ENCODE assay signal across 8 mouse cellular contexts in genomic region chr5:125518640-125519039, GRCm38 (mm10). TPM values are rescaled to one million over a fixed set of nuclear protein-coding genes. Genes with fewer than 3 reads are reported as not detected.
DNase-seq lines count a peak whose midpoint lies in the region; ATAC-seq and TF ChIP-seq lines count a peak whose summit lies in the region.
"Had no signal": no experiment of that assay in that cellular context is flagged by ENCODE, and none has a peak within 500 bp of the region (broad histone marks: within the 10 kb centered on the region; RNA-seq: fewer than 3 reads in every experiment).

No protein-coding gene starts in this region.

- no peaks in the 10 kb centered on the region for H3K4me1 ChIP-seq in intestine, postnatal 0 days (replicated peaks; ENCODE audit: control insufficient read depth, insufficient read depth, low read length)
- H3K4me1 ChIP-seq in intestine, embryonic 15.5 days (replicated peaks), result no peaks in the 10 kb centered on the region
- H3K4me1 ChIP-seq in E14TG2a.4 (replicated peaks; ENCODE audit: low read depth, low read length), result peaks cover 70% of the 10 kb centered on the region

- no peak overlapping the region for H3K9ac ChIP-seq in intestine, postnatal 0 days (ENCODE audit: low read depth, low read length)
- H3K9ac ChIP-seq in intestine, embryonic 15.5 days, result no peak overlapping the region
- H3K9ac ChIP-seq: midbrain, embryonic 12.5 days had no signal

- no peaks in the 10 kb centered on the region for H3K9me3 ChIP-seq in intestine, postnatal 0 days (ENCODE audit: control insufficient read depth)
- no peaks in the 10 kb centered on the region for H3K9me3 ChIP-seq in intestine, embryonic 15.5 days
- H3K9me3 ChIP-seq in E14TG2a.4 (ENCODE audit: low read length), result no peaks in the 10 kb centered on the region
- H3K9me3 ChIP-seq: midbrain, embryonic 12.5 days had no signal

- WGBS in intestine, postnatal 0 days, result 71% methylated on average over 5 of the region's 5 CpGs
- WGBS in intestine, embryonic 15.5 days, result 66% methylated on average over 5 of the region's 5 CpGs

- intact Hi-C loops in heart, postnatal 25 days (cut with DNase I), result no loop called here

- H3K4me2 ChIP-seq in intestine, postnatal 0 days (replicated peaks; ENCODE audit: low read depth), result no peak overlapping the region
- H3K4me2 ChIP-seq in intestine, embryonic 15.5 days (replicated peaks), result no peak overlapping the region
- H3K4me2 ChIP-seq: midbrain, embryonic 12.5 days had no signal

- H3K27ac ChIP-seq in intestine, postnatal 0 days (ENCODE audit: low read depth, low read length), result no peak overlapping the region
- H3K27ac ChIP-seq in intestine, embryonic 15.5 days, result no peak overlapping the region
- H3K27ac ChIP-seq: midbrain, embryonic 12.5 days had no signal

- no peaks in the 10 kb centered on the region for H3K27me3 ChIP-seq in intestine, postnatal 0 days (replicated peaks; ENCODE audit: control insufficient read depth, insufficient read depth, low read length)
- no peaks in the 10 kb centered on the region for H3K27me3 ChIP-seq in intestine, embryonic 15.5 days (replicated peaks)
- no peaks in the 10 kb centered on the region for H3K27me3 ChIP-seq in E14TG2a.4 (ENCODE audit: insufficient read depth, low read length)
- H3K27me3 ChIP-seq: midbrain, embryonic 12.5 days had no signal

- ATAC-seq in intestine, postnatal 0 days, result no peak
- no peak for ATAC-seq in intestine, embryonic 15.5 days

- peak; percentile 69 for DNase-seq in 3T3-L1 (ENCODE audit: low read depth, low spot score)
- DNase-seq in kidney, postnatal 4 days, result peak; percentile 49 to 53
- DNase-seq in Muller cell, postnatal 12 days (ENCODE audit: inconsistent ontology term), result no peak
- DNase-seq in heart, postnatal 25 days (ENCODE audit: low spot score), result no peak

- peaks cover 46% of the 10 kb centered on the region for H3K36me3 ChIP-seq in intestine, postnatal 0 days (ENCODE audit: control insufficient read depth, insufficient read depth)
- peaks cover 26% of the 10 kb centered on the region for H3K36me3 ChIP-seq in intestine, embryonic 15.5 days
- H3K36me3 ChIP-seq in E14TG2a.4 (ENCODE audit: insufficient read depth, low read length), result peaks cover 42% of the 10 kb centered on the region

- H3K4me3 ChIP-seq in intestine, postnatal 0 days (ENCODE audit: low read depth, low read length), result no peak overlapping the region
- no peak overlapping the region for H3K4me3 ChIP-seq in intestine, embryonic 15.5 days (replicated peaks)
- no peak overlapping the region for H3K4me3 ChIP-seq in E14TG2a.4 (replicated peaks; ENCODE audit: low read length)
- H3K4me3 ChIP-seq: midbrain, embryonic 12.5 days had no signal

- TF ChIP-seq CTCF in intestine, postnatal 0 days (IDR thresholded peaks at IDR 0.05; ENCODE audit: low read depth), result peak; percentile 62
- TF ChIP-seq CTCF in E14TG2a.4 (conservative IDR thresholded peaks at IDR 0.05; ENCODE audit: low read length), result peak; percentile 75

RNA-seq across cellular contexts. Expression of gene Tmem132b, which starts 12.9 kb away (rescaled TPM):
- 0.14 and 0.25 TPM in 2 replicates for polyA plus RNA-seq in intestine, postnatal 0 days (2015; fragmentation: Nextera tagmentation; extraction: Ambion mirVana)
- 0.25 and 0.28 TPM in 2 replicates for polyA plus RNA-seq in intestine, embryonic 15.5 days (2015; fragmentation: Nextera tagmentation; extraction: Ambion mirVana)
- total RNA-seq in heart, postnatal 25 days (2021), result not detected

RNA-seq across cellular contexts. Expression of gene Aacs, which starts 43.0 kb away (rescaled TPM):
- 13.7 and 14.0 TPM in 2 replicates for polyA plus RNA-seq in intestine, postnatal 0 days (2015; fragmentation: Nextera tagmentation; extraction: Ambion mirVana)
- 73.0 and 77.0 TPM in 2 replicates for polyA plus RNA-seq in intestine, embryonic 15.5 days (2015; fragmentation: Nextera tagmentation; extraction: Ambion mirVana)
- 1 to 10 TPM; 3.0 to 4.1 TPM for total RNA-seq in heart, postnatal 25 days (2021)

Comparison
In these comparisons a context has a peak if more than half of its experiments do, and no peak if none do; other contexts are left out.
1. DNase-seq: peak in 3T3-L1 (single experiment) and kidney, postnatal 4 days (2 of 2); none in Muller cell, postnatal 12 days (single experiment) and heart, postnatal 25 days (single experiment).